Comparison of ENCODE assay signal across 11 mouse cellular contexts in genomic region chr1:158408124-158408523, GRCm38 (mm10). TPM values are rescaled to one million over a fixed set of nuclear protein-coding genes. Genes with fewer than 3 reads are reported as not detected.
DNase-seq lines count a peak whose midpoint lies in the region; ATAC-seq lines count a peak whose summit lies in the region.
"Had no signal": no experiment of that assay in that cellular context is flagged by ENCODE, and none has a peak within 500 bp of the region (broad histone marks: within the 10 kb centered on the region; RNA-seq: fewer than 3 reads in every experiment).

No protein-coding gene starts in this region.

- peak; percentile 63; the same call in 1 of the 2 replicates for ATAC-seq in forebrain, embryonic 13.5 days
- ATAC-seq in forebrain, embryonic 11.5 days (replicated peaks; ENCODE audit: low FRiP score): no peak

- no peak overlapping the region for H3K27ac ChIP-seq in forebrain, embryonic 13.5 days
- H3K27ac ChIP-seq in forebrain, embryonic 11.5 days (ENCODE audit: low read depth, low read length): no peak overlapping the region
- H3K27ac ChIP-seq: lung, embryonic 15.5 days had no signal

- no peak overlapping the region for H3K4me2 ChIP-seq in forebrain, embryonic 13.5 days
- no peak overlapping the region for H3K4me2 ChIP-seq in forebrain, embryonic 11.5 days (ENCODE audit: low read depth, low read length, severe bottlenecking)
- H3K4me2 ChIP-seq: lung, embryonic 15.5 days had no signal

- 58% methylated on average over 2 of the region's 2 CpGs for WGBS in forebrain, embryonic 13.5 days
- WGBS in forebrain, embryonic 11.5 days: 70% methylated on average over 2 of the region's 2 CpGs

- no peaks in the 10 kb centered on the region for H3K27me3 ChIP-seq in forebrain, embryonic 13.5 days
- H3K27me3 ChIP-seq in forebrain, embryonic 11.5 days (ENCODE audit: control insufficient read depth, insufficient read depth, low read length): no peaks in the 10 kb centered on the region
- H3K27me3 ChIP-seq: lung, embryonic 15.5 days had no signal

- no peak overlapping the region for H3K4me3 ChIP-seq in forebrain, embryonic 13.5 days
- no peak overlapping the region for H3K4me3 ChIP-seq in forebrain, embryonic 11.5 days (ENCODE audit: low read depth, low read length)
- H3K4me3 ChIP-seq: lung, embryonic 15.5 days had no signal

- intact Hi-C loops in left cerebral cortex, postnatal 14 days (cut with DNase I): loop anchor here (5.0 kb wide), 2 partner anchors 51 to 104 kb away; partner anchors contain the start of gene Brinp2

- H3K9ac ChIP-seq in forebrain, embryonic 13.5 days: no peak overlapping the region
- no peak overlapping the region for H3K9ac ChIP-seq in forebrain, embryonic 11.5 days (ENCODE audit: low read length)
- H3K9ac ChIP-seq: lung, embryonic 15.5 days had no signal

- peaks cover 36% of the 10 kb centered on the region for H3K4me1 ChIP-seq in forebrain, embryonic 13.5 days
- peaks cover 3% of the 10 kb centered on the region; the same call in 1 of the 2 replicates for H3K4me1 ChIP-seq in forebrain, embryonic 11.5 days (replicated peaks; ENCODE audit: control insufficient read depth, insufficient read depth, low read length)
- H3K4me1 ChIP-seq: lung, embryonic 15.5 days had no signal

- H3K36me3 ChIP-seq in forebrain, embryonic 13.5 days (ENCODE audit: poor library complexity, severe bottlenecking): peaks cover 14% of the 10 kb centered on the region
- H3K36me3 ChIP-seq in forebrain, embryonic 11.5 days (ENCODE audit: control insufficient read depth, insufficient read depth, low read length): no peaks in the 10 kb centered on the region
- H3K36me3 ChIP-seq: lung, embryonic 15.5 days had no signal

- no peaks in the 10 kb centered on the region for H3K9me3 ChIP-seq in forebrain, embryonic 13.5 days (replicated peaks)
- H3K9me3 ChIP-seq in forebrain, embryonic 11.5 days (ENCODE audit: control insufficient read depth, low read length): no peaks in the 10 kb centered on the region
- H3K9me3 ChIP-seq: lung, embryonic 15.5 days had no signal

- DNase-seq in forebrain, embryonic 11.5 days (ENCODE audit: low spot score): no peak
- peak; percentile 61 to 79 for DNase-seq in right cerebral cortex, postnatal 10 days (ENCODE audit: low spot score in 2 of 2)
- DNase-seq in right cerebral cortex, postnatal 25 days: no peak
- DNase-seq in left cerebral cortex, postnatal 14 days (ENCODE audit: low spot score in 2 of 2): peak; percentile 55 to 73
- no peak for DNase-seq in thymus, postnatal 10 days (ENCODE audit: low spot score in 2 of 2)
- DNase-seq in kidney, adult 18-20 months: no peak
- no peak for DNase-seq in spleen, postnatal 14 days (ENCODE audit: low spot score in 2 of 2)
- DNase-seq: B cell, adult 2 months; layer of hippocampus, postnatal 36 days had no signal

RNA-seq across cellular contexts. Expression of gene Astn1, which starts 46.1 kb away (rescaled TPM):
- 24.7 and 28.5 TPM in 2 replicates for polyA plus RNA-seq in forebrain, embryonic 13.5 days (2015; fragmentation: Nextera tagmentation; extraction: Ambion mirVana)
- 19.2 and 19.5 TPM in 2 replicates for polyA plus RNA-seq in forebrain, embryonic 11.5 days (2014; fragmentation: Nextera tagmentation; extraction: Ambion mirVana)
- 100 to 1,000 TPM; 194 to 200 TPM for total RNA-seq in left cerebral cortex, postnatal 14 days (2021)

RNA-seq across cellular contexts. Expression of gene Brinp2, which starts 52.0 kb away (rescaled TPM):
- 19.0 and 27.1 TPM in 2 replicates for polyA plus RNA-seq in forebrain, embryonic 13.5 days (2015; fragmentation: Nextera tagmentation; extraction: Ambion mirVana)
- 6.2 and 7.1 TPM in 2 replicates for polyA plus RNA-seq in forebrain, embryonic 11.5 days (2014; fragmentation: Nextera tagmentation; extraction: Ambion mirVana)
- total RNA-seq in left cerebral cortex, postnatal 14 days (2021): 100 to 1,000 TPM; 123 to 144 TPM

Comparison
In these comparisons a context has a peak if more than half of its experiments do, and no peak if none do; other contexts are left out.
1. DNase-seq: peak in right cerebral cortex, postnatal 10 days (2 of 2) and left cerebral cortex, postnatal 14 days (2 of 2); none in forebrain, embryonic 11.5 days (single experiment), right cerebral cortex, postnatal 25 days (single experiment), thymus, postnatal 10 days (0 of 2), kidney, adult 18-20 months (single experiment) and spleen, postnatal 14 days (0 of 2).